Mouse (Mus musculus): ENCODE measurements at regions not wholly inside any gene's neighbourhood (a gene's known extent, or its start where the extent isn't known, plus 50 kb on each side); places are given as distances from the start of the nearest gene placed in this dataset.

GRCm38 (mm10) chr11:43349564-43349963, 76.5 kb downstream of the Pttg1 start:
- no peaks in the 10 kb centered on the region for H3K9me3 ChIP-seq (ENCODE audit: control insufficient read depth, low read length)
- no peak overlapping the region for H3K27ac ChIP-seq (ENCODE audit: low read depth, low read length)
- no peak overlapping the region for H3K4me2 ChIP-seq (ENCODE audit: low read length)
- no peak overlapping the region for H3K9ac ChIP-seq (ENCODE audit: low read depth, low read length)
- 57% methylated on average over 7 of the region's 7 CpGs for WGBS
- no peak overlapping the region for H3K4me3 ChIP-seq (ENCODE audit: low read length)
- H3K36me3 ChIP-seq (ENCODE audit: control insufficient read depth, insufficient read depth, low read length), result no peaks in the 10 kb centered on the region
- H3K27me3 ChIP-seq (replicated peaks; ENCODE audit: control insufficient read depth, insufficient read depth, low read length), result 0 out of 2 replicates have a peak, but pooled peaks cover 3% of the 10 kb centered on the region
- peaks cover 8% of the 10 kb centered on the region for H3K4me1 ChIP-seq (ENCODE audit: control insufficient read depth, insufficient read depth, low read depth, low read length)
- peak; percentile 1; the same call in 1 of the 2 replicates for ATAC-seq

- H3K9me3 ChIP-seq (ENCODE audit: control insufficient read depth, low read length), result no peaks in the 10 kb centered on the region
- peak; percentile 71 for ATAC-seq
- H3K4me3 ChIP-seq (ENCODE audit: low read length), result no peak overlapping the region
- H3K4me1 ChIP-seq (ENCODE audit: control insufficient read depth, insufficient read depth, low read depth, low read length), result peaks cover 12% of the 10 kb centered on the region
- H3K4me2 ChIP-seq (ENCODE audit: low read length), result no peak overlapping the region
- no peaks in the 10 kb centered on the region for H3K36me3 ChIP-seq (ENCODE audit: control insufficient read depth, insufficient read depth, low read length)
- no peak overlapping the region for H3K9ac ChIP-seq (ENCODE audit: low read depth, low read length)
- 13% methylated on average over 4 of the region's 4 CpGs for WGBS
- 0 out of 2 replicates have a peak, but pooled peaks cover 3% of the 10 kb centered on the region for H3K27me3 ChIP-seq (replicated peaks; ENCODE audit: control insufficient read depth, insufficient read depth, low read length)
- H3K27ac ChIP-seq (ENCODE audit: low read depth, low read length), result no peak overlapping the region
Observed at GRCm38 (mm10) chr11:43348571-43348970, 77.5 kb downstream of the Pttg1 start.

- Histone ChIP-seq H3K27me3 (replicated peaks; ENCODE audit: control insufficient read depth, insufficient read depth, low read length) (0 out of 2 replicates have a peak, but pooled peaks cover 3% of the 10 kb centered on the region), H3K9ac (ENCODE audit: low read depth, low read length) (no peak overlapping the region), H3K4me3 (ENCODE audit: low read length) (no peak overlapping the region), H3K36me3 (ENCODE audit: control insufficient read depth, insufficient read depth, low read length) (no peaks in the 10 kb centered on the region), H3K4me2 (ENCODE audit: low read length) (no peak overlapping the region), H3K9me3 (ENCODE audit: control insufficient read depth, low read length) (no peaks in the 10 kb centered on the region), H3K4me1 (ENCODE audit: control insufficient read depth, insufficient read depth, low read depth, low read length) (peaks cover 12% of the 10 kb centered on the region), H3K27ac (ENCODE audit: low read depth, low read length) (no peak overlapping the region)
- 97% methylated on average over 9 of the region's 9 CpGs for WGBS
- ATAC-seq, result no peak
Observed at GRCm38 (mm10) chr11:43346489-43346888, 79.6 kb downstream of the Pttg1 start.

- Histone ChIP-seq H3K27me3 (replicated peaks; ENCODE audit: control insufficient read depth, insufficient read depth, low read length) (0 out of 2 replicates have a peak, but pooled peaks cover 3% of the 10 kb centered on the region), H3K27ac (ENCODE audit: low read depth, low read length) (peak overlapping the region; percentile 16; the same call in 1 of the 2 replicates), H3K9ac (ENCODE audit: low read depth, low read length) (peak overlapping the region; percentile 43), H3K4me2 (ENCODE audit: low read length) (peak overlapping the region; percentile 6; the same call in 1 of the 2 replicates), H3K9me3 (ENCODE audit: control insufficient read depth, low read length) (no peaks in the 10 kb centered on the region), H3K4me1 (ENCODE audit: control insufficient read depth, insufficient read depth, low read depth, low read length) (peaks cover 8% of the 10 kb centered on the region), H3K4me3 (ENCODE audit: low read length) (no peak overlapping the region), H3K36me3 (ENCODE audit: control insufficient read depth, insufficient read depth, low read length) (no peaks in the 10 kb centered on the region)
- ATAC-seq, result peak; percentile 36
- 39% methylated on average over 14 of the region's 14 CpGs for WGBS
Observed at GRCm38 (mm10) chr11:43344767-43345561, 81.1 kb downstream of the Pttg1 start.

- H3K4me1 ChIP-seq (ENCODE audit: control insufficient read depth, insufficient read depth, low read depth, low read length), result peaks cover 6% of the 10 kb centered on the region
- 0 out of 2 replicates have a peak, but pooled peaks cover 3% of the 10 kb centered on the region for H3K27me3 ChIP-seq (replicated peaks; ENCODE audit: control insufficient read depth, insufficient read depth, low read length)
- 88% methylated on average over 5 of the region's 5 CpGs for WGBS
- no peaks in the 10 kb centered on the region for H3K36me3 ChIP-seq (ENCODE audit: control insufficient read depth, insufficient read depth, low read length)
- H3K9ac ChIP-seq (ENCODE audit: low read depth, low read length), result no peak overlapping the region
- no peak for ATAC-seq
- H3K4me3 ChIP-seq (ENCODE audit: low read length), result no peak overlapping the region
- H3K9me3 ChIP-seq (ENCODE audit: control insufficient read depth, low read length), result no peaks in the 10 kb centered on the region
- no peak overlapping the region for H3K27ac ChIP-seq (ENCODE audit: low read depth, low read length)
- H3K4me2 ChIP-seq (ENCODE audit: low read length), result no peak overlapping the region
Observed at GRCm38 (mm10) chr11:43343574-43343973, 82.5 kb downstream of the Pttg1 start.

- Histone ChIP-seq H3K27me3 (replicated peaks; ENCODE audit: control insufficient read depth, insufficient read depth, low read length) (no peaks in the 10 kb centered on the region), H3K4me3 (ENCODE audit: low read length) (no peak overlapping the region), H3K9ac (ENCODE audit: low read depth, low read length) (no peak overlapping the region), H3K36me3 (ENCODE audit: control insufficient read depth, insufficient read depth, low read length) (no peaks in the 10 kb centered on the region), H3K4me2 (ENCODE audit: low read length) (no peak overlapping the region), H3K4me1 (ENCODE audit: control insufficient read depth, insufficient read depth, low read depth, low read length) (no peaks in the 10 kb centered on the region), H3K27ac (ENCODE audit: low read depth, low read length) (no peak overlapping the region), H3K9me3 (ENCODE audit: control insufficient read depth, low read length) (no peaks in the 10 kb centered on the region)
- WGBS, result 77% methylated on average over 2 of the region's 2 CpGs
- peak; percentile 35; the same call in 1 of the 2 replicates for ATAC-seq
Observed at GRCm38 (mm10) chr11:43338377-43338993, 87.6 kb downstream of the Pttg1 start.

GRCm38 (mm10) chr11:43335668-43336265, 90.3 kb downstream of the Pttg1 start:
- no peak overlapping the region for H3K9ac ChIP-seq (ENCODE audit: low read depth, low read length)
- H3K4me1 ChIP-seq (ENCODE audit: control insufficient read depth, insufficient read depth, low read depth, low read length), result no peaks in the 10 kb centered on the region
- H3K4me2 ChIP-seq (ENCODE audit: low read length), result no peak overlapping the region
- ATAC-seq, result peak; percentile 35; the same call in 1 of the 2 replicates
- no peaks in the 10 kb centered on the region for H3K27me3 ChIP-seq (replicated peaks; ENCODE audit: control insufficient read depth, insufficient read depth, low read length)
- H3K27ac ChIP-seq (ENCODE audit: low read depth, low read length), result no peak overlapping the region
- no peaks in the 10 kb centered on the region for H3K36me3 ChIP-seq (ENCODE audit: control insufficient read depth, insufficient read depth, low read length)
- no peak overlapping the region for H3K4me3 ChIP-seq (ENCODE audit: low read length)
- 50% methylated on average over 7 of the region's 7 CpGs for WGBS
- no peaks in the 10 kb centered on the region for H3K9me3 ChIP-seq (ENCODE audit: control insufficient read depth, low read length)

- no peaks in the 10 kb centered on the region for H3K9me3 ChIP-seq (ENCODE audit: control insufficient read depth, low read length)
- WGBS, result 69% methylated on average over 4 of the region's 4 CpGs
- H3K27ac ChIP-seq (ENCODE audit: low read depth, low read length), result no peak overlapping the region
- no peak overlapping the region for H3K9ac ChIP-seq (ENCODE audit: low read depth, low read length)
- no peaks in the 10 kb centered on the region for H3K36me3 ChIP-seq (ENCODE audit: control insufficient read depth, insufficient read depth, low read length)
- ATAC-seq, result no peak
- H3K27me3 ChIP-seq (replicated peaks; ENCODE audit: control insufficient read depth, insufficient read depth, low read length), result no peaks in the 10 kb centered on the region
- no peaks in the 10 kb centered on the region for H3K4me1 ChIP-seq (ENCODE audit: control insufficient read depth, insufficient read depth, low read depth, low read length)
- no peak overlapping the region for H3K4me3 ChIP-seq (ENCODE audit: low read length)
- H3K4me2 ChIP-seq (ENCODE audit: low read length), result no peak overlapping the region
Observed at GRCm38 (mm10) chr11:43333547-43333946, 92.5 kb downstream of the Pttg1 start.

- H3K4me1 ChIP-seq (ENCODE audit: control insufficient read depth, insufficient read depth, low read depth, low read length), result no peaks in the 10 kb centered on the region
- no peak overlapping the region for H3K4me2 ChIP-seq (ENCODE audit: low read length)
- 85% methylated on average over 4 of the region's 4 CpGs for WGBS
- H3K9ac ChIP-seq (ENCODE audit: low read depth, low read length), result no peak overlapping the region
- H3K9me3 ChIP-seq (ENCODE audit: control insufficient read depth, low read length), result no peaks in the 10 kb centered on the region
- no peaks in the 10 kb centered on the region for H3K27me3 ChIP-seq (replicated peaks; ENCODE audit: control insufficient read depth, insufficient read depth, low read length)
- no peaks in the 10 kb centered on the region for H3K36me3 ChIP-seq (ENCODE audit: control insufficient read depth, insufficient read depth, low read length)
- no peak overlapping the region for H3K4me3 ChIP-seq (ENCODE audit: low read length)
- ATAC-seq, result no peak
- no peak overlapping the region for H3K27ac ChIP-seq (ENCODE audit: low read depth, low read length)
Observed at GRCm38 (mm10) chr11:43313996-43314395, 112.1 kb downstream of the Pttg1 start.

Data from hindbrain, embryonic 16.5 days (tissue).